Mouse (Mus musculus) adrenal gland (tissue): Measurements from ENCODE around the gene Marcksl1.

Experiments used
- intact Hi-C: fragments of 180-260 bp; cut with DNase I; formaldehyde crosslinking; loops from one replicate; pipeline ENCODE4 v1.15.1; 2025
- long read RNA-seq, 2 experiments: library from polyadenylated mRNA; unstranded; transcript quantifications; one replicate each; pipeline ENCODE4 v2.0.0; 2020; ENCODE audit warnings: borderline replicate concordance in 1 of 2; ENCODE audit not compliant: insufficient replicate concordance in 1 of 2

Gene Marcksl1
- long read RNA-seq, experiment 1, transcript Marcksl1-201 (2 exons, 1,605 nt), result major isoform, 24 of 24 reads
- long read RNA-seq, experiment 1, partial matches to known transcripts, result 0 of 24 reads
- long read RNA-seq, experiment 1, other reads (novel, unspliced or antisense), result 0 of 24 reads
- long read RNA-seq, experiment 2, transcript Marcksl1-201 (2 exons, 1,605 nt), result major isoform, 21 of 22 reads
- long read RNA-seq, experiment 2, partial matches to known transcripts, result 0 of 22 reads
- long read RNA-seq, experiment 2, other reads (novel, unspliced or antisense), result 1 of 22 reads

DNA sequence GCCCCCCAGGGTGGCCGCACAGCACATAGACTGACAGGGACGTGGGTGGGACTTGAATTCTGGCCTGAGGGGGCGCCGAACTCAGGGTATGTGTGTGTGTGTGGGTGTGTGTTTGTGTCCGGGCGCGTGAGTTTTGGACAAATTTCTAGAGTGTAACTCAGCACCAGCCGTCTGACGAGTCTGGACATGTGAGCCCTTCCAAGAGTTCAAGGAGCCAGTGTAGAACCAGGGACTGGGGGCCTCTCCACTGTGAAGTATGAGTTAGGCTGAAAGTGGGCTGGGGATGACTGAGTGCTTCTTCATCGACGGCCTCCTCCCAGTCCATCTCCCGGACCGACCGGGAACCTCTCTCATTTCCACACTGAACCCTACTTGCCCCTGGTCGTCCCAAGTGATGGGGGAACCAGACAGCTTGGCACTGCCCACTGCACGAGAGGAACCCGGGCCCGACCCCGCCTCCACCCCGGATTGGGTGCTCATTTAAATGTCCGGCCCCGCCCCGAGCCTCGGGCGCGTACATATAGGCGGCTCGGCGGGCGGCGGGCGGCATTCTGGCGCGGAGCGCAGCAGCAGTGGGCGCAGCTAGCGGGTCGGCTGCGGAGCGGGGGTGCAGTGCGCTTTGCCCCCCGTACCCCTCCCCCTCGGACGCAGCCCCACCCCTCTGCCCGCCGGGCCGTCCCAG, at the start of gene Marcksl1:
Gene Marcksl1 (plus strand): TSS at position 496 of the 682 bp plus-strand sequence.
- intact Hi-C loops, result no loop called here

DNA sequence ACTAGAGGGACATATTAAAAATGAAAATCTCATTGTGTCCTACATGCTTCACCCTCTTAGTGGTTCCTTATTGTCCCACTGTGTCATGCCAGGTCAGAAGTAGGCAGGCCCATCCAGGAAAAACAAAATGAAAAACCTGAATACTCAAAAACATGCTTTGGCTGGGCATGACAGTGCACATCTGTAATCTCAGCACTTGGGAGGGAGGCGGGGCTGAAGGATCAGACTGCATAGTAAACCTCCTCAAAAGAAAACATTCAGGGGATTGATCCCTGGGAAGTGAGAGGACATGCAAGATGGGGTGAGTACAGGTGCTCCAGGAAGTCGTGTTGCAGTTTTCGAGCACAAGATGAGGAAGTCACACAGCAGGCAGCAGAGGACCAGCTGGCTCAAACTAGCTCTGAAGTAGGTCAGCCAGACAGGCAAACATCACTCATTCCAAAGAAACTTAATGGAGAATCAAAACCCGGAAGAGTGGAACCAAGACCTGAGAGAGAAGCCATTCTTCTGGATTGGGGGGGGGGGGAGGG, 49.0 kb upstream of the Marcksl1 start:
- intact Hi-C loops, result no loop called here

DNA sequence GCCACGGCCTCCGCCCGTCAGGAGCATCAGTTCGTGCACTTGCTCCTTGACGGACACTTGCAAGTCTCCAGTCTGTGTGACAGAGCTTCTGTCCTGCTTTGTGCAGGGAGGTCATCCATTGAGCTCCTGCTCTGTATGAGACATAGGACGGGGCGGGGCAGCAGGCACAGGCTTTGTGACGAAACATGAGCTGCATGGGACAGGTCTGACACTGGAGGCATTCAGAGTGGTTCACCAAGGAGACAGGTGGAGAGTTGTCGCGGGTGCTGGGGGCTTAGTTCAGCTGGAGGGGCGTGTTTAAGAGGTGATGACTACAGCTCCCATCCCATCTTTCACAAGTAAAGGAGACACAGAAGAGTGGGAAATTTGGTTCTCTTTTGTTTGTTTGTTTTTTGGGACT, 37.3 kb upstream of the Marcksl1 start:
- intact Hi-C loops, result loop anchor here (5.0 kb wide), 1 partner anchor 51 kb away; no protein-coding TSS in a partner anchor

DNA sequence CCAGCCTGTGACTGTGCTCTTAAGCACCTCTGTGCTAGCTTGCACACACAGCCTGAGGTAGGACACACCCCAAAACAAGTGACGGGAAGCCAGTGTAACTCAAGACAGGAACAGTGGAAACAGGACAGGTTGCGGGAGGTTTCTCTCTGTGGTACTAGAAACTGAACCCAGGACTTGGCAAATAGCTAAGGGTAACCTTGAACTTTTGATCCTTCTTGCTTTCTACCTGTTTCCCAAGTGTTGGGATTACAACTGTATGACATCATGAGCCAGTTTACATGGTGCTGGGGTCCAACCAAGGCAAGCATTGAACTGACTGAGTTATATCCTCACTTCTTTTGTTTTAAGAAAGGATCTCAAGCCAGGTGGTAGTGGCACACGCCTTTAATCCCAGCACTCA, 33.5 kb upstream of the Marcksl1 start:
- intact Hi-C loops, result loop anchor here (5.0 kb wide), 1 partner anchor 47 kb away; no protein-coding TSS in a partner anchor

DNA sequence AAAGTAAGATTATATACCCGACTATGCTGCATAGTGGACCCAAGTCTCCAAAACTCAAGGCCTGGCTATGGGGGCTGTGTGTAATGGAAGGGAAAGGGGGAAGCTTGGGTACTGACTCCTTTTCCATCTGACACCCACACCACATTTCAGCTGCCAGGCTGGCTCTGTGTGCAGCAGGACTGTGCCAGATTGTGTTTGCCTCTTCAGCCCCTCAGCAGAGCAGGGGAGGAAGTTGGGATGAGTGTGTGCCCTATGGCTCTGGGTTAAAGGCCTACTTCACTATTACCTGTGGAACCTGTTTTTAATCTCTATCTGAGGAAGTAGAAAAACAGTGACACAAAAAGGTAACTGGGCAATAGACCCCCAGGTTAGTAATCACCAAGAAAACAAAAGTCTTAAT, 32.3 kb upstream of the Marcksl1 start:
- intact Hi-C loops, result no loop called here

DNA sequence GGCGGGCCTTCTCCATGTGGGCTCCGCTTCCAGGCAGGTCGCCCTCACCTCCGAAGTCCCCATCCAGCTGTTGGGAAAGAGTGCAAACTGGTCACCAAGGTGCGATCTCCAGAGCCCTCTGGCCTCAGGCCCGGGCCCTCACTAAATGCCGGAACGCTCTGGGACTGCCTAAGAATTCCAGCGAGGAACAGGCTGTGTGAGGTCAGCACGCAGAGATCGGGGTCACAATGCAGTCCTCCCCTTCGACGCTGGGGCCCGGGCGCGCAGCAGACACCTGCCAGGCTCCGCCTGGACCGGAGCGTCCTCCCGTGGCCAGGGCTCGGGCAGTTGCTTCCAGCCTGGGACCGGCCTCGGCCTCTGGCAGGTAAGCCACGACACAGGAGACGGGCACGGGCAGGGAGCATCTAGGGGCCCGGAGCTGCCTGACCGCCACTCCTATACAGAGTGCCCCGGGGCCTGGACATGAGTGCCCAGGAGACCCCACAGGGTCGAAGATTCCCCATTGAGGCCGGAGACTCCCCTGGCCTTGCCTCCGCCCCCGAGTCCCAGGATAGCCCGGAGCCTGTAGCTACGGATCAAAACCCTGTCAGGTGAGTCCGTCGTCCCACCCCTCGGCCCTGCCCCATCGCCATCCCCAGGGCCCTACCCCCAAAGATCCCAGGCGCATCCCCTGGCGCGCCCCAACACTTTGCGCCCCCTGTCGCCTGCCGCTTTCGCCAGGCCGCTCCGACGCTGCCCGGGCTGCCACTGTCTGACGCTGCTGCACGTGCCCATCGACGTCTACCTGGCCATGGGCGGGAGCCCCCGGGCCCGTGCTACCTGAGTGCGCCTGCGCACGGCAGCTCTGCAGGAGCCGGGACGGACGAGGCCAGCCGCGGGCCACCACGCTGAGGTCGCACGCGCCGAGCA, 22.2 kb upstream of the Marcksl1 start, which contains the start of the genes Tssk3 and Fam229a:
Gene Tssk3 (minus strand): TSS at position 51 of the 909 bp plus-strand sequence.
Gene Fam229a (plus strand): TSS at position 219 of the 909 bp plus-strand sequence.
- intact Hi-C loops, result no loop called here

DNA sequence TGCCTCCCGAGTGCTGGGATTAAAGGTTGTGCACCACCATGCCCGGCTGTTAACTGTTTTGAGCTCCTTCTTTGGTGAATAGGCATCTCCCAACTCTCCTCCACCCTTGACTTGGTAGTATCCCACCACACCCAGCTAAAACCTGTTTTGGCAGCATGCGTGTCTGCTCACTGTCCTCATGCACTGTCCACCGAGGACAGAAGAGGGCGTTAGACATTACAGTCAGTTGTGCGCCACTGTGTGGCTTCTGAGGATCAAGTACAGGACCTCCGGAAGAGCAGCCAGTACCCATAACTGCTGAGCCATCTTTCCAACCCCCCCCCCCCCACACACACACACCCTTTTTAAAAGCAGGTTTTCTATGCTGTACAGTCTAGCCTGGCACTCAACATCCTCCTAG, 18.7 kb upstream of the Marcksl1 start:
- intact Hi-C loops, result loop anchor here (5.0 kb wide), 1 partner anchor 48 kb away; the partner anchor contains the start of gene Hdac1

DNA sequence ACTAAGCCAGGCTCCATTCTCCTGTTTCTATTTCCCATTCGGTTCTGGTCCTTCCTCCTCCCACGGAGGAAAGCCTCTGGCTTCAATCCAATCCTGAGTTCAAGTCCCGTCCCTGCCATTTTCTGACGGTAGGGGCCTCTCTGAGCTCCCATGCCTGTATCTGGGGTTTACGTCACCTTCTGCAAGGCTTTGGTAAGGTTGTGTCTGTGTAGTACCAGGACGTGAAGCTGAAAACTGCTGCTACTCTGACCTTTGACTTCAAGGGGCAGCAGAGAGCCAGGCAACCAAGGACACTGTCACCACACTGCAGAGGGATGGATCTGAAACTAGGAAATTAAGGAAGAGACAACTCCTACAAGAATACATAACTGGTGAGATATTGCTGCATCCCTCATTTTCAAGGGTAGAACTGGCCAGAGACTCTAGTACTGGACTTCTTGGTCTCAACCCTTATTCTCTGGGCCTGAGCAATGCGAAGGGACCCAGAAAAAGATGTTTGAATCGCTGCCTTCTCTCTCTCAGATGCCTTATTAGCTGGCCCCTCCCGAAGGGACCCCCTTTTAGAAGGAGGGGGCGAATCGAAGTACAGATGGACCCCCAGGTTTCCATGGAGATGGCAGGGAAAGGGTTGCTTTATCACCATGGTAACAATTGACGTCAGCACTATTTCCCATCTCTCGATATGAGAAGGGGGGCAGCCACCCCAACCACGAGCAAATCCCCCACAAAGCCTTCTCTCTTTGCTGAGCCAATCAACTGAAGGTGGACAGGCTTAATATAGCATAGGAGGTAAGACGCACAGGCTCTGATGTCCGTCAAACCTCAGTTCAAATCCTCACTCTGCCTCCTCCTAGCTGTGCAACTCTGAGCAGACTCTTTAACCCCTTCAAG, 17.5 kb upstream of the Marcksl1 start:
- intact Hi-C loops, result loop anchor here (5.0 kb wide), 1 partner anchor 46 kb away; the partner anchor contains the start of gene Hdac1

DNA sequence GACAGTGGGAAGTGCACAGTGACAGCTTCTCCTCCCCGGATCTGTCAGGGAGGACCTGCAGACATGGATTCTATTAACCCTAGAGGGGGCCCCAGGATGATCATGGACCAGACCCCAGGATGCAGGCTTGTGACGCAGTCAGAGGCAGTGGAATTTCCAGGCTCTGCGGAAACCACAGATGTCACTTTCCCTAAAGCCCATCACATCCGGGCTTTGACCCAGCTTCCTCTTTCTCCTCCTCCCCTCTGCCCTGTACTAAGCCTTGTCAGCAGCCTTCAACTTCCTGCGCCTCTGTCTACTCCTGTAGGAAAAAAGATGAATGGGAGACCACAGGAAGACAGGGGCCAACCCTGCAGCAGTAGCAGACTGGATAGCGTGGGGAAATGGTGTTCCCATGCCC, 16.8 kb upstream of the Marcksl1 start:
- intact Hi-C loops, result loop anchor here (5.0 kb wide), 1 partner anchor 46 kb away; the partner anchor contains the start of gene Hdac1

DNA sequence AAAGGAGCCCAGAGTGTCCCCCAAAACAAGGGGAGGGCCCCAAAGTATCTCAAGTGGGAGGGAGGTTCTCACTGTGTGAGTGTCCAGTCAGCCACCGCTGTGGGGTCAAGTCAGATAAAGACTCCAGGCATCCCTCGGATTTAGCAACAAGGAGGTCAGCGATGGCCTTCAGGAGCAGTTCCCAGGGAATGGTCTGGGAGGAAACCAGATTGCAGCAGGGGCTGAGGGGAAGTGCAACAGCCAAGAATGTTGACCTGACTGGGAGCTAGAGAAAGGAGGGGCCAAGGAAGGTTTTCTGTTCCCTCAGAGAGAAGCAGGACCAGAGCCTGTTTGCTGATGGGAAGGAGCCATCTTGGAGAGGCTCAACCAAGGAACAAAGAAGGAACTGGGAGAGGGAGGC, 14.4 kb upstream of the Marcksl1 start:
- intact Hi-C loops, result loop anchor here (5.0 kb wide), 1 partner anchor 43 kb away; the partner anchor contains the start of gene Hdac1

DNA sequence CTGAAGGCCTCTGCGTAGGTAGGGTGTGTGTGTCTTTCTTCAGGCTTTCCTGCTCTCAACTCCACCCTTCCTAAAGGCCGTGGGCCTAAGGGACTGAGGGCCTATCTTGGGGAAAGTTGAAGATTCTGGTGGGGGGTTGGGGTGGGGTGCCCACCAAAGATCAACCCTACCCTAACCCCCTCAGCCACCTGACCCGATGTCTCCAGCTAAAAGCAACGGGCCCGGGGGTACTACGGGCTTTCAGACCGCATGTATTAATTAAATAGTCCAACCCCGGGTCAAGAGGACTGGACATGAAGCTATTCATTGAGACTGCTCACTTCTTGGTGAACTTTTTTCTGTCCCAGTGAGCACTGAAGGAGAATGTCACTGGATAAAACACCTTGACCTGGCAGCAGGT, 13.4 kb upstream of the Marcksl1 start:
- intact Hi-C loops, result no loop called here

DNA sequence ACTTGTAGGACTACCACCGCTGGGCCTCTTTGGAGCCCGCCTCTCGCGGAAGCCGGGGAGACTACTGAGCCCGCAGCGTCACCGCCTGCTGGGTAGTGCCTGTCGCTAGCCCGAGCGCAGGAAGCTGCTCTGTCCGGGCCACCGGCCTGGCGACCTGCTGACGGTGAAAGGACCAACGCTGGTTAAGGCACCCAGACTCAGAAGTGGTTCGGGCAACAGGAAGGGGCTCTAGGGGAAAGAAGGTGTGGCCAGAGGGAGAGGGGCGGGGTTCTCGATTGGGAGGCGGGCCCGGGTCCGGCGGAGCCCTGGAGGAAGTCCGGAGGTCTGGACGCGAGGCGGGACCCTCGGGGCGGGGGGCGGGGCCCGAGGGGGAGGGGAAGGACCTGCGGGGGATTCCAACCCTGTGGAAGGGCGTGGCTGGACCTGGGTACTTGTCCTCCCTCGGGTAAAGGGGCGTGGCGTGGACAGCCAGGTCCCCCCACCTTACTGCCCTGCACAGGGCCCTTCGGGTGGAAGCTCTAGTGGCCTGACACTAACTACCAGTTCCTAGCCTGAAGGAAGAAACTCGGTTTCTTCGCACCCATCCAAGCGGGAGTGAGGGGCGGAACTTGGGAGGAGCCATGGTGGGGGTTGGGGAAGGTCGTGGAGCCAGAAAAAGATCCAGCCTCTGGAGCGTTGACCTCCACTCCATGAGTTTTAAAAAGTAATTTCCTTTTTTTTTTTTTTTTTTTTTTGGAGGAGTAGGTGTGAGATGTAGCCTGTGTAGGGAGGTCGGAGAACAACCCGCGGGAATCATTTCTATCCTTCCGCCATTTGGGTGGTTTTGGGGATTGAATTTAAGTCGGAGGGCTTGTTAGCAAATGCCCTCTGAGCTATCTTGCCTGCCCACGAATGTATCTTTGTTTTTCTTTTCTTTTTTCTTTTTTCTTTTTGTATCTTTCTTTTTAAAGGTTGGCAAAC, 12.5 kb upstream of the Marcksl1 start:
- intact Hi-C loops, result no loop called here

DNA sequence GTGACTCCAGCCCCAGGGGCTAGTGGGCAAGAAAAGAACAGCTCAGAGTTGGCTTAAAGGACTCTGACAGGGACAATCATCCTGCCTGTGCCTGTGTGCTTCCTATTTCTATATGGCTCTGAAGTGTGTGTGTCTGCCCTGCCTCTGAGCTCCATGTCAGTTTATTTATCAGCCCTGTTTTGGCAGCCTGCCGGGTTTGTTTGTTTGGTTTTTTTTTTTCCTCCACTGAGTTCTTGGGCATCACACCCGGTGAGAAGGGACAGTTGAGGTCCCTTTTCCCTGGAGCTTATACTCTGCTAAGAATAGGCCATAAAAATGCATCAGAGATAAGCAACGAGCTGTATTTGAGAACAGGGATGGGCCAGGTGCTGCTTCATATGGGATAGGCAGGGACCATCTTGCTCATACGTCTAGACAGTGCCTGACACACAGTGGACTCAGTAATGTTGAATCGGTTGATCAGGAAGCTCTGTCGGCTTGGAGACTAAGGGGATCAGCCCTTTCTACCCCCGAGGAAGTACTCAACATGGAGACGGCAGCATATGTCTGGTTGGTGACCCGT, 11.0 kb upstream of the Marcksl1 start:
- intact Hi-C loops, result no loop called here

DNA sequence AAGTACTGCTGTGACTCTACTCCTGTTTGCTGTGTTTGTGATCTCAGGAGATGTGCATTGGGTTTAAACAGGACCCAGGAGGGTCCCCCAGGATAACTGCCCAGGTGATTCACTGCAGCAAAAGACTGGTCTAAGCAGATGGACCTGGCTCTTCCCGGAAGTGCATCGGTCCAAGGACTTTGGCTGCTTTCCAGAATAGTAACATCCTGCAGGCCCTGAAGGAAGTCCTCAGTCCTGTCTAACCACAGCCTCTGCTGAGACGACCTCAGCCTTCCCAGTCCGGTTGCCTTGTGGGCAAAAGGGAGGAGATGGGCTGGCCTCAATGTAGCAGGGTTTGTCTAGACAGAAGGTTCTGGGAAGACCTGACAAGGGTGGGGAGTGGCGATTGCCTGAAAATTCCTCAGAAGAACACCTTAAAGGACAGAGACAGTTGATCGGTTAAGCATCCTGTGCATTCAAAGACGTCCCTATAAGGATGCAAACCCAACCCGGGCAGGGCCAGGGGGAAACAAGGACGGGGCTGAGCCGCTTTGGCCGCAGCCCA, 10.4 kb upstream of the Marcksl1 start:
- intact Hi-C loops, result no loop called here

DNA sequence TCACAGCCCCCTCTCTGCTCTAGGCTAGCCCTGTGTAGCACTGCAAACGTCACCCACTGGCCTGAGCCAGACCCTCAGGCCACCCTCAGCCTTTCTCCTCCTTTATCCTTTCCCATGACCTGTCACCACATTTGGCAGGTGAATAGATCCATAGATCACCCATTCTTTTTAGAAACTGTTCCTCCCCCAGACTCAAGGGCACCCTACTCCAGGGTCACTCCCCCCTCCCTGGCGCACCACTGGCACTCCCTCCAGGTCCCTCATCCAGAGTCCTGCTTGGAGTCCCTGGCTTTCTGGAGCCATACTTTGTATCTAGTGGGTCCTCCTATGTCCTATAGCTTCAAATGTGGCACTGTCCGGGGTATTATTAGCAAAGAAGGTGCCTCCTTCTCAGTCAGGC, 7.9 kb upstream of the Marcksl1 start:
- intact Hi-C loops, result no loop called here

DNA sequence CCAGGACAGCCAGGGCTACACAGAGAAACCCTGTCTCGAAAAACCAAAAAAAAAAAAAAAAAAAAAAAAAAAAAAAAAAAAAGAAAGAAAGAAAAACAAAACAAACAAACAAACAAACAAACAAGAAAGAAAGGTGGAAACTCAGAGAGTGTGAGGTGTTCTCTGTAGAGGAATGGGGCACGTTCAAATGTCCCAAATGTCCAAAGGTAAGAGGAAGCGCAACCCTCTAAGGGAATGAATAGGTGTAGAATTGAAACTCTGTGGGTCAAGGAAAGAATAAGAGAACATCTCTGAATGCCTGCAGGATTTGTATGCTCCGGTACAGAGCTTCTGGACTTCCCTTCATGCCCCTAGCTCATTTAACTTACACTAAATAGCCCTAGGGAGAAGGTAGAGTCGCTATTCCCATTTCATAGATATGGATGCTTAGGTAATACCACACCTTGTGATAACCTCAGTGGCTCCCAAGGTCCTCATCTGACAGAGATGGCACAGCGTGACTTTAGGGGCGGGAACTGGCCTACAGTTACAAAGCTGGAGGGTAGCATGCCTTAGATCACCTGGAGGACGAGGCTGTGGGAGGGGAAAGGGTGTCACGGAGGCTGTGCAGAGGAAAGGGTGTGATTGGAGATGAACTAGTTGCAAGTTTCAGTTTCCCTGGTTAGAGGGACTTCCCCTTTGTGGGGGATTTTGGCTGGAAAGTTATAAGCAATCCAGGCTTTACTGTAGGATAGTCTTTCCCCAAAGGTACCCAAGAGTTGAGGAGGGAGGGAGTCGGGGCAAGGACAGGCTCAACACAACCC, 5.7 kb upstream of the Marcksl1 start:
- intact Hi-C loops, result no loop called here

DNA sequence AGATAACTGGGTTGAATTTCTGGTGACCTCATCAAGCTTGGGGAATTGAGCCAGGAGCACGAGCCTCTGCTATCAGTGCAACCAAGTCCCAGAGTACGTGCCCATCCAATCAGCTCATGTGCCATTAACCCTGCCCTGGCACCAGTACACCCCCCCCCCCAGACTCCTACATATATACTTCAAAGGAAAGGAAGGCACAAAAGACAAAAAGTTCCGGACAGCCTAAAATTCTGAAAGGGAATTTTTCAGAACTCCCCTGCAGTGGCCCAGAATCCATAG, 5.2 kb upstream of the Marcksl1 start:
- intact Hi-C loops, result no loop called here
